Mouse (Mus musculus): ENCODE results near the gene Gm11639.

Gene Gm11639

DNA sequence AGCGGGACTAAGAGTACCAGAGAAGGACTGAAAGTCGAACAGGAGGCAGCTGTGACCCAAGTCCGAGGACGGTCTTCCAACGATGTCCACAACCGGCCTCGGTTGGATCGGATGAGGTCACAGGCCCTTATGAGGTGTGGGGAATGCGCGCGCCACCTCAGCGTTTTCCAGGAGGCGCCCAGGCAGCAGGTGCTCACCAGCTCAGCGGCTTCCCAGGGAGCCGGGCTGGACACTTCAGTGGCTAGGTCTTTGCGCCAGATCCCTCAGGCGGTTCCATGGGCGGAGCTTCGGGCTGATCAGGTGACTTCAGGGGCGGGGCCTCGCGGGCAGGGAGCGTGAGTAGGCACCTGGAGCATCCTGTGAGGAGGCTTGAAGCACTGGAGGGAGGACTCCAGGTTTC is at the start of gene Gm11639:
Gene Gm11639 (plus strand): TSS at position 160 of the 400 bp plus-strand sequence.
- DNase-seq, result peak; percentile 63 to 74

DNA sequence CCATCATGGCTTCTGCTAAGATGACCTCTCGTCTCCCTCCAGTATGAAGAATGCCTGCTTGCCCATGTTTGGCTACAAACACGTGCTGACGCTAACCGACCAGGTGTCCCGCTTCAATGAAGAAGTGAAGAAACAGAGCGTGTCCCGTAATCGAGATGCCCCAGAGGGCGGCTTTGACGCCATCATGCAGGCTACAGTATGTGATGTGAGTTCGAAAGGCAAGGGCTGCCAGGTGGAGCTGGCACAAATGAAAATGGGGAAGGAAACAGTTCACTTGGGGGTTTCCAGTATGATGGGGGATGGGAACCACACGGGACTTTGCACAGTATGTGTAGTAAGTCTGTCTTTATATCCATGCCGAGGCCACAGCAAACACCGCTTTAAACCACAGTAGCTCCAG is 48.5 kb upstream of the Gm11639 start:
- no peak for DNase-seq

DNA sequence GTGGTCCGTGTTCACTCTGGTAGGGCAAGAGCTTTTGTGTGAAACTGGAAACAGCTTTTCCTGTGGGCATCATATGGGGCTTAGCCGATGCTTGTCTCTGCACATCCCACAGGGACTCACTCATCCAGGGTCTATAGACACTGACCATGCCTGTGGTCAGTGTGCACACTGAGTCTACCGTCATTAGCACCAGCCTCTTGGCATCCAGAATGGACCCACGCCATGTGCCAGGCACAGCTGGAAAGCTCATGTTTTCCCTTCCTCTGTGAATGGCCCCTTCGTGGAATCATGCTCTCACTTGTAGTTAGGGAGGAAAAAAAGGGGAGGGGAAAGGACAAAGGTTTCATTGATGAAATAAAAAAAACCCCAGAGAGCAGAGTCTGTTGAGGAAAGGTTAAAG is 47.5 kb upstream of the Gm11639 start:
- DNase-seq, result no peak

DNA sequence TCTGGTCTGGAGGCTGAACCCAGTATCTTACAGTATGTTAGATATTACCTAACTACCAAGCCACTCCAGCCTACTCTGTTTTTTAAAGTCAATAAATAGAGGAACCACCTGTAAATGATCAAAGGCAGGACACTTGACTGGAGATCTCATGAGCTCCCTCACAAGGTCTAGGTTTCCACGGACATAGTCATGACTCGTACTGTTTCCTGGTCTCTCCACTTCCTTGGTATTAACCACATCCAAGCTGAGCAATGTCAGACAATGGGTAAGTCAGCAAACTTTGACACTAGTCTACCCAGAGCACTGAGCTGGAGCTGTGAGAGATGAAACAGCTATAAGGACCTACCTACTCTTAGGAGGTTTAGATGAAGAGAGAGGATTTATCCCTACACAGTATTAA is 46.6 kb upstream of the Gm11639 start:
- DNase-seq, result no peak

DNA sequence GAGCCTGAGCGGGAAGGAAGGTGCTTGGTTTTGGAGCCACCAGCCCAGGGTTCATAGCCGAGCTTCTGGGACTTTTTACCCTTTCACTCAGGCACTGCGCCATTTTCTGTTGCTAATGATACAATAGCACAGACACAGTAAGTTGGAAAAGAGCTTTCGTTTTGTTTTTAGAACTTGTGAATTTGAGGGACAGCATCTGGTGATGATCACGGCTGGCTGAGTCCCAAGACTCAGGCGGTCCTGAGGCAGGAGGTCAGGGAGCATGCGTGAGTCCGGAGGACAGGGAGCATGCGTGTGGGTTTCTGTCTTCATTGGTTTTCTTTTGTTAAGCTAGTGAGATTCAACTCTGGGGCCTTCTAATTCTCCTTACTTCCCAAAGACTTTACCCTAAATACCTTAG is 45.9 kb upstream of the Gm11639 start:
- DNase-seq, result peak in 1 of 2 experiments; percentile 34

DNA sequence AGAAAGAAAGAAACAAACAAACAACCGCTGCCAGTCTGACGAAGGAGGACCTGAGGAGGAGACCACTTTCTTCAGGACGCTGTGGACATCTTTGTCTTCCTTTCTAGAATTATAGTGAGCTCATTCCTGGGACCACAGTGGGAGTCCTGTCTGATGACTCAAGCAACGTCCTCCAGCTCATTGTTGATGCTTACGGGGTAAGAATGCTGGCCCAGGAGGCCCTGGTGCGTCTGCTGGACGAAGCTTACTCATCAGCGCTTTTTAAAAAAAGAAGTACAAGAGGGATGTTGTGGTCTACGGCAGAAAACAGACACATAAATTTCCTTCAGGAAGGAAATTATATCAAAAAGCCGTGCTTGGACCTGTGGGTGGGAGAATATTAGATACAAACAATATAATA is 44.6 kb upstream of the Gm11639 start:
- DNase-seq, result no peak

DNA sequence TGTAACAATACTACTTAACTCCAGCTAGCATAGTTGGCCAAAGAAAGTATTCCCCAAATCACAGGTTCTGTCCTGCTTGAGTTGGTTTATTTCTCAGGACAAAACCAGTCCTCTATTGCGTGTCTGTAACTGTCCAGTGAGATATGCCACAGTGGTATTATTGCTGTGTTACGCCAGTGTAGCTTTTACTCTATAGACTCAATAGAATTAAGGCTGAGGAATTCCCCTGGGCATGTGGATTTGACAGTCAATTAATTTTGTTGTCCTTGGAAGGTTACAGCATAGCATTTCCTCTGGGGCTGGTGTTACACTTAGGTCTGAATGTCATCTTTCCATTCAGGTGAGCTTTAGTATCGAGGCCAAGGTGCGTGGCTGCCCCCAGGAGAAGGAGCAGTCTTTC is 42.3 kb upstream of the Gm11639 start:
- no peak for DNase-seq

DNA sequence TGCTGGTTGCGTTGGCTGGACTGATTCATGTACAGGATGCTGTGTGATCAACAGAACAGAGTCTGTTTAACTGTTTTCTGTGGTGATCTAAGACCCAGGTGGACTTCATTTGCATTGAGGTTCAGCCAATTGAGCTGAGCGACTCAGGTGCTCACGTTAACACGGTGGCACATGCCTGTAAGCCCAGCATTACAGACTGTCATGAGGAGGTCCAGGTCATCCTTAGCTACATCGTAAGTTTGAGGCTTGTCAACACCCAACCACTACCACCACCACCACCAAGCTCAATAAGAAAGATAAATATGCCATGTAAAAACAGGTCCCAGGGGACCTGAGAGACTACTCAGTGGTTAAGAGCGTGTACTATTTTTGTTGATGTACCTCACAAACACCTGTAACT is 40.1 kb upstream of the Gm11639 start:
- DNase-seq, result no peak

DNA sequence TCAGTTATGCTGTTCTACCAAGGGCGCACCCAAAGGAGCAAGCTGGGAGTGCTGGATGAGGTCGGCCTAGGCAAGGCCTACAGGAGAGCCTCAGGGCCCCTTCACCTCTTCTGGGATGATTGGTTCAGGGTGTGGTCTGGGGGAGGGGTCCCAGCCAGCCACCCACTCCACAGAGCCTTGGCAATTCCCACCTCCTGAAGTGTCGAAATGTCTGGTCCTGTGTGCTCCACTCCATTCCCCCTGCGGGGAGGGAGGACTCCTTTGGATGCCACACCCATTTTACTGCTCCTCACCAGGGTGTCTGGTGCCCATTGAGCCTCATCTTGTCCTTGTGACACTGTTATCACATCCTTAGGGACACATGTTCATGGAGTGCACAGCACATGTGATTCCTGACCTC is 39.3 kb upstream of the Gm11639 start:
- DNase-seq, result no peak

DNA sequence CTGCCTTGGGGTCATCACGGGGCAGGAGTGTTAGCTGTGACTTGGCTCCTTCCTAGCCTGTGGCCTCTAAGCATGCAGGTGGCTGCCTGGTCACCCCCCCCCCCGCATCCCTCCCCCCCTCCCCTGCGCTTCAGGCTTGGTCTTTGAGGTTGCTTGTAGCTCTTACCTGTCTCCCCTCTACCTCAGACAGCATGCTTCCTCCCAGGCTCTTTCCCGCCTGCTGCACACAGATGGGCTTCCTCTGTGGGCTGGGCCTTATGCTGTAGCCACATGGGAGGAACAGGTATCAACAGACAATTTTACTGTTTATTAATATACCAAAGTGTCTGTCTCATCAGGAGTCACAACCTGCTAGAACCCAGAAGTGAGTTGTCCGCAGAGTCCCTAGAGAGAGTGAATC is 38.9 kb upstream of the Gm11639 start:
- DNase-seq, result no peak

DNA sequence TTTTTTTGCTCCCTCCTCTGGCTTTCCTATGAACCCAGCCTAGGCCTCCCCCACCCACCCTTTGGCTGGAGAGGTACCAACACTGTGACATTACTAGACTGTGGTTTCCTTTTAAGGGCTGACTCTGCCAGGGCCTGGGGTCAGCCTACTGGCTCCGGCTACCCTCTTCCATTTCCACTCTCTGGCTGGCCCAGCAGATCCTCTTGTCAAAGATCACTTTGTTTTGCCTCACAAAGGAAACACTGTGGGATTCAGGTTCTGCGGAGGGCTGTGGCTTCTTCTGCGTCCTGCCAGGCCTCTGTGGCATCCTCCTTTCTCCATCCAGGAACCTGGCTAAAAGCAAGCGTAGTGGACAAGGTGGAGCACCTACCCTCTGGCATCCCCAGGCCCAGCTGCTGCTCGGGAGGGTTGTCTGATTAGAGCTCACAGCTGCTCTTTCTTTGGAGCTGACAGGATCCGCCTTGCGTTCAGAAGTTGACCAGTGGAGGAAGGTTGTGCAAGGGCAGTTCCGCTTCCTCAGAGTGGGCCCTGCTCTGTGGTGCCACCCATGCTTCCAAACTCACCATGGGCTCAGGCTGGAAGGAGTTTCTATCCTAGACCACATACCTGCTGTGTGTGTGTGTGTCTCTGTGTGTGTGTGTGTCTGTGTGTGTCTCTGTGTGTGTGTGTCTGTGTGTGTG is 38.2 kb upstream of the Gm11639 start:
- DNase-seq, result no peak

DNA sequence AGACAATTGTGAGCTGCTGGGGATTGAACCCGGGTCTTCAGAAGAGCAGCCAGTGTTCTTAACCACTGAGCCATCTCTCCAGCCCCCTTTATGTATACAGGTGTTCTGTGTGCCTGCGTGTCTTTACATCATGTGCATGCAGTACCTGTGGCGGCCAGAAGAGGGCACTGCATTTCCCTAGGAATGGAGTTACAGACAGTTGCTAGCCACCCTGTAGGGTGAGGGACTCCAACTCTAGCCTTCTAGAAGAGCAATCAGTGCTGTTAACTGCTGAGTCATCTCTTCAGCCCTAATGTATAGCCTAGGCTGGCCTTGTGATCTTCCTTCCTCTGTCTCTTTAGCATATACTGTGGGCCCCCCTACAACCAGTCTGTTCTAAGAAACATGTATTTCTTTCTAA is 36.9 kb upstream of the Gm11639 start:
- DNase-seq, result peak; percentile 57 to 63

DNA sequence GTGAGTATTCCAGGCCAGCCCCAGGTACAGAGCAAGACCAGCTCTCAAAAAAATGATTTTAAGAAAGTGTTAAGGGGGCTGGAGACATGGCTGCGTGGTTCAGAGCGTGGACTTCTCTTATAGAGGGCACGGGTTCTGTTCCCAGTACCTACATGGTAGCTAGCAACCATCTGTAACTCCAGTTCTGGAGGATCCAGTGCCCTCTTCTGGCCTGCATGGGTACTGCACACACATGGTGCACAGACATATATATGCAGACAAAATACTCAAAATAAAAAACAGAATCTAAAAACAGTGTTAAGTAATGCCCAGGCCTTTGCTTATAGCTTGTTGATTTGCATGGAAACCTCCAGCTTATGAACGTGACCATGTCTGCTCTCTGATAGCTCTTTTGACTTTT is 24.9 kb upstream of the Gm11639 start:
- DNase-seq, result no peak

DNA sequence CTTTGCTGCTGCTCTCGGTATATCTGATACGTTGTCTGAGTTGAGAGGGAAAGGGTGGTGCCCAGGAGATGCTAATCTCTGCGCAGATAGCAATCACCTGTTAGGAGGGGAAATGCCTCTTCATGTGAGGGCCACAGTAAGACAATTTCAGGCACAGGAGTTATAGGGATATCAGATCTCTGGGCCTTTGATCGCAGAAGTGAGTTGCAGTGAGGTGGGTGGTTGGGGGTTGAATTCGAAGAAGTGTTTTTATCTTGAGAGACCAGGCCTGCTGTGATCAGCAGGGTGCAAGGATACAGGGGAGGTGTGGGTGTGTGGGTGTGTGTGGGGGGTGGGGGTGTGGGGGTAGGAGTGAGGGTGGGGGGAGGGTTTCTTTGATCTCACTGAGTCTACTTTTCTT is 24.4 kb upstream of the Gm11639 start:
- DNase-seq, result no peak

DNA sequence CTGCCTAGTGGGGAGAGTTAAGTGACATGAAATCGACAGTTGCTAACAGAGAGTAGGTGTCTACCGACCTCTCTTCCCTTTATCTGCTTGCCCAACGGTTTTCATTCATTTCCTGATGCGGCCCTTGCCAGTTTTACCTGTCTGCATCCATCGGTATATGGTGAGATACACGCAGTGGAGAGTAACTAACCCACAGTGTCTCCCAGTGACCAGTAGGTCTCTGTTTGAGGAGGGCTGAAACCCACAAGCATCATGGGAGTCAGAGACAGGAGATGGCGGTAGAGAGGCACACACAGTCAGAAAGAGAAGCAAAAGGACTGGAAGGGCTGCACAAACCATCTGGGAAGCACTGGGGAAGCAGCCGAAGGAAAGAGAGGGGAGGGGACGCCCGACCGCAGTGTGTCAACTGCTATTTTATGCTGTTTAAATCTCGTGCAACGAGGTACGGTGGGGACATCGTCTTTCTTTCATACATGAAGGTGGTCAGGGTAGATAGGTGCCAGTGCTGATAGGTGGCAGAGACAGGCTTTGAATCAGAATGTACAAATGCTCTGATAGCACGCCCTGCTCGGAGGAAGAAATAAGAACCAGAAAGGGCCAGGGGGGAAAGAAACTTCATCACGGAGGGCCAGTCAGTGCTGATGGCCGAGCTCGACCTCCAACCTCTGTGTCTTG is 23.8 kb upstream of the Gm11639 start:
- peak; percentile 20 to 32 for DNase-seq

DNA sequence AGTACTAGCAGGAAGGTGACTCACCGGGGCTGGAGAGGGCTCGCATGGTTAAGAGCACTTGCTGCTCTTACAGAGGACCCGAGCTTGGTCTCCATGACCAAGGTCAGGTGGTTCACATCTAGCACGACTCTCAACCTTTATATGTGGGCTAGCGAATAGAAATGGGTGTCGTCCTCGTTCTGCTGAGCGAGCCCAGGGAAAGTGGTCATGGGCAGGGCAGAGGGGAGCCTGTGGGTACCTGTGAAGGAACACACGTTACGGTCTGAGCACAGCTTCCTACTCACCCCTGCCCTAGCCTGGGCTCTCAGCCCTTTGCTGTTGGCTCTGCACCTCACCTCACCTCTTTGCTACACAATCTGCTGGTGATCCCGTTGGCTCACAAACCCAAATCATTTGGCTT is 22.9 kb upstream of the Gm11639 start:
- DNase-seq, result no peak

DNA sequence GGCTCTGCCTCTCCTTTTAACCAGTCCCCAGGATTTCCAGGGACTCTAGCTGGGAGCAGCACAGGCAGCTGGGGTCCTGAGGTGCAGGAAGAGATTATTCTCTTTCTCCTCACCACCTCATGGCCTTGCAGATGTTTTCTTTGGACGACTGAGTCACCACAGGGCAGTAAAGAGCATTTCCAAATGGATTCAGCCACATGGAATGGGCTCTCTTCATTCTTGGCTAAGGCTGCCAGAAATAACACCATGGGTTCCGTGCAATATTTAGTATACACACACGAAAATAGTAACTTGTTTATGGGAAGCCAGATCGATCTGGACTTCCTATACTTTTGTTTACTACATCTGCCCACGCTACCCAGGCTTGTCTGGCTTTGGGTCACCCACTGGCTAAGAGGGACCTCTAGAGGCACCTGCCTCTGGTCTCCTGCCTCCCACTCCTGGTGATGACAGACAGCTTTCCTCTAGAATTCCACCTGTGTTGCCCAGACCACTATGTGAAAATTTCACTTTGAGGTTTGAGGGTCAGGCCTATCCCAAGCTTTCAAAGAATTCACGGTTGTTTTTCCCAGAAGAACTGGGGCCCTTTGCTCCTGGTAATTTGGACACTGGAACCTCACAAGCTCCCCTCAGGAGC is 22.1 kb upstream of the Gm11639 start:
- DNase-seq, result no peak

DNA sequence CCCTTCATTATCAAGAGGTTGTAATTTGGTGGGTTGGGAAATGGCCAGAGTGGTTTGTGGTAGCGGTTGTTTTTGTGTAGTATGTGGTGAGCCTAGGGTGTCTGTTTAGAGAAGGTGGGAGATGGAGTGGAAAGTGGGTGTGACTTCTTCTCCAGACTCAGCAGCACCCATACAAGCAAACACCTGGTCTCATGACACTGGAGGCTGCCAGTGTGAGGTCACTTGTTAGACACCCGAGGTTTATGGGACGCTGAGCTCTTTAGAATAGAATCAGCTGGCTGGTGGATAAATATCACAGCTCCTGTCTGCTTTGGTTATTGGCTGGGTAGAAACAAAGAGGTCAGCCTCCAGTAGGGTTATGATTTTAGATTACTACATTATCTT is 21.6 kb upstream of the Gm11639 start:
- DNase-seq, result no peak

DNA sequence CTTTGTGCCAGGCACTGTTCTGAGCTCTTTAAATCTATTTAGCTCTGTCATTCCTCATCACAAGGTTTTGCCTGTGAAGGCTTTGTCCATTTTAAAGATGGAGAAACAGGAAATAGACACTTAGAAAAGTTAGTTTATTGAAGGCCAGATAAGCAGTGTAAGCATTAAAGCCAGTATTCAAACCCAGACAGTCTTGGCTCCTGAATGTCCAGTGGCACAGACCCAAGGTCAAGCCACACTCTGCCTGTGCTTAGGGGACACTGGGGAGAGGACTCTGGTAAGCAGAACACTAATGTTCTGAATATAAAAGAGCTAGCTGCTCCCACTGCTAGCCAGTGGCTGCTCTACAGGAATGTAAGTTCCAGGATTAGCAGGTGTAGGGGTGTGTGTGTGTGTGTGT is 21.1 kb upstream of the Gm11639 start:
- no peak for DNase-seq

DNA sequence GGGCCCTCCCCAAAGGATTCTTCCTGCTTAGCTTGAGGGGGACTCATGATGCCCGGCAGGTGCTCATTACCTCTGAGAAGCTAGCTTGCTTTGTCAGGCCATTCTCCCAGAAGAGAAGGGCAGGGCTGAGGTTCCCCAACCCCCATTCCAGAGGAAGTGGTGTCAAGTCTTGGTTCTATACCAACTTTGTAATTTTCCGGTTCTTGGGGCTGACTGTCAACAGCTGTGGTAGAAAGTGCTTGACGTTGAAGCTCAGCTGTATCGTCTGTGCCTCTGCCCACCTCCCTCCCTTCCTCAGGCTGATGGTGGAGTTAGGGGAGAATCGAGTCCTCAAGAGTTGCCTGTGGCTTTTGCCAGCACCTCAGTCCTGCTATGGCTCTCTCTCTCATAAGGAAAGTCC is 18.1 kb upstream of the Gm11639 start:
- DNase-seq, result no peak

DNA sequence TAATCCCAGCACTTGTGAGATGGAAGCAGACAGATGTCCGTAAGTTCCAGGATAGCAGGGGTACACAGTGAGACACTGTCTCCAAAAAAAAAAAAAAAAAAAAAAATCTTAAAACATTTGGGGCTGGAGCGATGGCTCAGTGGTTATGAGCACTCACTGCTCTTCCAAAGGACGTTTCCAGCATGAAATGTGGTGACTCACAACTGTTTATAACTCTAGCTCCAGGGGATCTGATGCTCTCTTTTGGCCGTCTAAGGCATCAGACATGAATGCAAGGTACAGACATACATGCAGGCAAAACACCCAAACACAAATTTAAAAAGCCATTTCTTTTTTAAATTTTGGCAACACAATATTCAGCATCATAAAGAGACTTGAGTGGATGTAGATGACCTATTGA is 12.1 kb upstream of the Gm11639 start:
- no peak for DNase-seq

DNA sequence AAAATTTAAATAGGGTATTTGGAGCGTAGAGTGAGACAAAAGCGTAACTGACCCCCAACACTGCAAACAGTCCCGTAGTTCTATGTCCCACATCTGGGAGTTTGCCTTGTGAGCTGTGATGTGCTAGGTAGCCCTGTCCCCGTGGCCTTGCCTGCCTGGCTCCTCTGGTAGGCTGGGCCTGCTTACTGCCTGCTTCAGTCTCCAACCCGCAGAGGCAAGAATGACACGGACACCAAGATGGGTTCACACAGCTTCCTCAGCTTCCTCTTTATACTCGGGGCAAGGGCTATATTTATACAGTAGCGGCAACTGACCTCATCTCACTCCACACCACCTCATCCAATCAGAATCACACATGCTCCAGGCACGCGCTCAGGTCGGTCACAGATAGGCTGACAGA is 10.7 kb upstream of the Gm11639 start:
- no peak for DNase-seq

DNA sequence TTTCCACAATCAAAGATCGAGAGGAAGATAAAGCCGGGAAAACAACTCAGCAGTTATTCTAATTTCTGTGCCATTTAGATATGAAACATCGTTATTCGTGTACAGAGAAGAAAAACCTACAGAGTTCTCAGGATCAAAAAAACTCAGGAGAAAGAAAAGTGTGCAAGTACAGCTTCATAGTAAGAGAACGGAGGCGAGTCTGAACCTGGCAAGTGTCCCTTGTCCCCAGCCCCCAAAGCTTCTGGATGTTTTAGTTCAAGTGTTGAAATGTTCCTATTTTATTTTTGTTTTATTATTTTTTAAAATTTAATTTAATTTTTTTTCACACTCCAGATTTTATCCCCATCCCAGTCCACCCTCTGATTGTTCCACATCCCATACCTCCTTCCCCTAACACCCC is 7.7 kb downstream of the Gm11639 start:
- no peak for DNase-seq

DNA sequence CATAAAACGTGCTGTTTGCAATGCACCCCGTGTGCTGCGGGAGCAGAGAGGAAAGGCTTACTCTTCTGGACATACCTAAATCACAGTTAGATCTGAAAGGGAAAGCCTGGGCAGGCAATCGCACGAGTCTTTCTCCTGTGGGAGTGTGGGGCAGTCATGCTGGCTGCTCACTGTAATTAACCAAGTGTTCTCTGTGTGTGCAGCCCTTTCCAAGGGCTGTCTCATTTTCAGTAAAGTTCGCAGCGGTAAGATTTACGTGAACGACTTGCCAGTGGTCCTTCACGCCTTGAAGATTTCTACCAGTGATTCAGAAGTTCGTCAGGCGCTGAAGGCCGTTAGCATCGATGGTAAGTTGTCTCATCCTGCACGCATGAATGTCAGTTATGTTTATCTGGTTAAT is 18.6 kb downstream of the Gm11639 start:
- DNase-seq, result peak; percentile 22 to 44

DNA sequence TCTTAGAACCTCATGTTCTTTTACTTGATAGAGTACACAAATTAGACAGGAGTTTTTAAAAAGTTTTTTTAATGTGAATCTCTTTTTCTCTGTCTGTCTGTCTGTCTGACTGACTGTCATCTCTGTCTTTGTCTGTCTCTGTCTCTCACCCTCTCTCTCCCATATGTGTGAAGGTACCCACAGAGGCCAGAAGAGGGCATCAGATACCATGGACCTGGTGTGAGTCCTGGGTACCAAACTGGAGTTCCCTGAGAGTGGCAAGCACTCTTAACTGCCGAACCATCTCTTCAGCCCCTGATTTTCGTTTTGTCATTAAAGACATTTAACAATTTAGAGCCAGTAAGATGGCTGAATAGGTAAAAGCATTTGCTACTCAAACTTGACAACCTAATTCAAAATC is 21.6 kb downstream of the Gm11639 start:
- no peak for DNase-seq

Data from kidney, postnatal 4 days (tissue).